Mouse (Mus musculus) subcutaneous adipose tissue, adult 2 months (tissue): ENCODE measurements around the gene Pfdn5. TPM values are rescaled to one million over a fixed set of nuclear protein-coding genes. Genes with fewer than 3 reads are reported as not detected.

ENCODE experiments used
- polyA plus RNA-seq: library from polyadenylated mRNA; depleted of rRNA; stranded (reverse); fragments of >200 nt; gene quantifications from 2 replicates; pipeline ENCODE4 v1.2.3, GENCODE M21; 2012; ENCODE audit warnings: low replicate concordance; rRNA removed

Pfdn5 gene
- polyA plus RNA-seq: 128 and 134 TPM in 2 replicates

GRCm38 (mm10) chr15:102326022-102326576 is at the start of gene Pfdn5:
Gene Pfdn5, plus strand, starts transcription at chr15:102326116.

GRCm38 (mm10) chr15:102279092-102279782 is 46.7 kb upstream of the Pfdn5 start, which contains the start of gene Mfsd5:
Gene Mfsd5, plus strand, starts transcription at chr15:102279454.

GRCm38 (mm10) chr15:102295633-102296367 is 30.1 kb upstream of the Pfdn5 start, which contains the start of gene Espl1:
Gene Espl1, plus strand, starts transcription at chr15:102296266.

GRCm38 (mm10) chr15:102331610-102332015 is 5.7 kb downstream of the Pfdn5 start, which contains the start of gene Myg1:
Gene Myg1, plus strand, starts transcription at chr15:102331709.

GRCm38 (mm10) chr15:102350138-102350941 is 24.4 kb downstream of the Pfdn5 start, which contains the start of gene Aaas:
Gene Aaas, minus strand, starts transcription at chr15:102350771.

GRCm38 (mm10) chr15:102366733-102367344 is 40.9 kb downstream of the Pfdn5 start, which contains the start of gene Sp7:
Gene Sp7, minus strand, starts transcription at chr15:102367182.

Other genes starting within 250 kb of the Pfdn5 start
- gene Tns2, start 225.7 kb upstream of the Pfdn5 start, polyA plus RNA-seq: 150 and 234 TPM in 2 replicates
- 33.0 and 40.9 TPM in 2 replicates for gene Spryd3, start 189.9 kb upstream of the Pfdn5 start, polyA plus RNA-seq
- gene Igfbp6, start 181.8 kb upstream of the Pfdn5 start, polyA plus RNA-seq: 189 and 436 TPM in 2 replicates
- gene Soat2, start 175.6 kb upstream of the Pfdn5 start, polyA plus RNA-seq: 0.47 and 1.2 TPM in 2 replicates
- gene Zfp740, start 122.9 kb upstream of the Pfdn5 start, polyA plus RNA-seq: 29.3 and 49.5 TPM in 2 replicates
- gene Csad, start 121.4 kb upstream of the Pfdn5 start, polyA plus RNA-seq: 247 and 354 TPM in 2 replicates
- 6.4 and 14.8 TPM in 2 replicates for gene Itgb7, start 94.2 kb upstream of the Pfdn5 start, polyA plus RNA-seq
- 51.9 and 67.6 TPM in 2 replicates for gene Rarg, start 68.6 kb upstream of the Pfdn5 start, polyA plus RNA-seq
- gene Gm9918, start 55.6 kb upstream of the Pfdn5 start, polyA plus RNA-seq: 0.11 and 0.48 TPM in 2 replicates
- 111 and 118 TPM in 2 replicates for gene Mfsd5, start 46.7 kb upstream of the Pfdn5 start, polyA plus RNA-seq
- gene Espl1, start 29.9 kb upstream of the Pfdn5 start, polyA plus RNA-seq: 2.7 and 6.0 TPM in 2 replicates
- gene Myg1, start 5.6 kb downstream of the Pfdn5 start, polyA plus RNA-seq: 44.8 and 74.2 TPM in 2 replicates
- 28.0 and 43.4 TPM in 2 replicates for gene Aaas, start 24.7 kb downstream of the Pfdn5 start, polyA plus RNA-seq
- gene Sp7, start 41.1 kb downstream of the Pfdn5 start, polyA plus RNA-seq: 0.33 and 0.69 TPM in 2 replicates
- 15.4 and 32.6 TPM in 2 replicates for gene Sp1, start 80.0 kb downstream of the Pfdn5 start, polyA plus RNA-seq
- gene Amhr2, start 119.3 kb downstream of the Pfdn5 start, polyA plus RNA-seq: 10.6 and 12.4 TPM in 2 replicates
- 145 and 150 TPM in 2 replicates for gene Prr13, start 132.9 kb downstream of the Pfdn5 start, polyA plus RNA-seq
- gene Pcbp2, start 144.4 kb downstream of the Pfdn5 start, polyA plus RNA-seq: 503 and 615 TPM in 2 replicates
- gene Gm10337, start 177.6 kb downstream of the Pfdn5 start, polyA plus RNA-seq: not detected in 2 replicates
- 11.1 and 27.7 TPM in 2 replicates for gene Map3k12, start 190.9 kb downstream of the Pfdn5 start, polyA plus RNA-seq
- gene Tarbp2, start 192.1 kb downstream of the Pfdn5 start, polyA plus RNA-seq: 62.5 and 90.9 TPM in 2 replicates
- 10.2 and 11.7 TPM in 2 replicates for gene Npff, start 198.8 kb downstream of the Pfdn5 start, polyA plus RNA-seq